Mouse (Mus musculus) myocyte (in vitro differentiated cells): ENCODE data around the gene Dnm2.

Source experiments
- E2F4 ChIP-seq: IDR thresholded peaks from one replicate; pipeline ENCODE4 v1.6.1; 2011; ENCODE audit warnings: mild to moderate bottlenecking, control low read depth, moderate library complexity; ENCODE audit not compliant: insufficient read depth
- MAX ChIP-seq: IDR thresholded peaks from one replicate; pipeline ENCODE4 v1.6.1; 2011; ENCODE audit warnings: low read depth, mild to moderate bottlenecking, control low read depth
- MYOD1 ChIP-seq, 3 experiments: IDR thresholded peaks; one replicate each; pipeline ENCODE4 v1.6.1; 2011; ENCODE audit warnings: control low read depth in 2 of 3, low read depth in 2 of 3, mild to moderate bottlenecking in 2 of 3, moderate library complexity in 1 of 3; ENCODE audit not compliant: insufficient read length in 2 of 3, control insufficient read depth in 1 of 3
- POLR2A ChIP-seq: IDR thresholded peaks from one replicate; pipeline ENCODE4 v1.6.1; 2011; ENCODE audit warnings: low read depth, mild to moderate bottlenecking, control low read depth, moderate library complexity; ENCODE audit not compliant: insufficient read length
- POLR2AphosphoS2 ChIP-seq: IDR thresholded peaks from one replicate; pipeline ENCODE4 v1.6.1; 2011; ENCODE audit warnings: low read depth, control low read depth; ENCODE audit not compliant: insufficient read length
- SRF ChIP-seq: IDR thresholded peaks from one replicate; pipeline ENCODE4 v1.6.1; 2011; ENCODE audit warnings: low read depth; ENCODE audit not compliant: control insufficient read depth, insufficient read length
- TCF12 ChIP-seq: IDR thresholded peaks from one replicate; pipeline ENCODE4 v1.6.1; 2011; ENCODE audit warnings: mild to moderate bottlenecking, control low read depth; ENCODE audit not compliant: poor library complexity, insufficient read depth, severe bottlenecking
- USF1 ChIP-seq: IDR thresholded peaks from one replicate; pipeline ENCODE4 v1.6.1; 2011; ENCODE audit warnings: low read depth, mild to moderate bottlenecking, control low read depth, moderate library complexity

- TF ChIP-seq TCF12, result no peak
- TF ChIP-seq POLR2AphosphoS2, result no peak
- no peak for TF ChIP-seq MAX
- TF ChIP-seq USF1, result no peak
- TF ChIP-seq POLR2A, result peak; percentile 56
- TF ChIP-seq SRF, result no peak
- peak; percentile 11 for TF ChIP-seq E2F4
- TF ChIP-seq MYOD1 (IDR thresholded peaks at IDR 0.05; ENCODE audit: control insufficient read depth in 1 of 3, insufficient read length in 2 of 3, low read depth in 2 of 3), result no peak
Measured at GRCm38 (mm10) chr9:21545916-21546788, 121.4 kb downstream of the Dnm2 start.
